Mouse (Mus musculus) hindbrain, embryonic 14.5 days (tissue): Measurements from ENCODE around the gene Dolk. TPM values are rescaled to one million over a fixed set of nuclear protein-coding genes. Genes with fewer than 3 reads are reported as not detected.
A peak's percentile ranks its signal among the peaks of the same experiment; 100 is the strongest.

Experiments used
- ATAC-seq: fragments of 200-750 bp; cut with Nextera tagmentation; 2 replicates; pipeline ENCODE4 v1.8.0; 2017; ENCODE audit warnings: moderate number of reproducible peaks, mild to moderate bottlenecking, moderate TSS enrichment, moderate library complexity; ENCODE audit not compliant: low FRiP score
- DNase-seq: peaks from one replicate; pipeline ENCODE4 v3.0.0-alpha.2; 2015; ENCODE audit warnings: low spot score
- H3K27ac ChIP-seq: fragments of 300-500 bp; sonication (generic); 2 replicates; pipeline ENCODE4 v1.5.1; 2014; ENCODE audit warnings: mild to moderate bottlenecking, moderate library complexity
- H3K27me3 ChIP-seq: fragments of 300-500 bp; sonication (generic); 2 replicates; pipeline ENCODE4 v1.6.1; 2014; ENCODE audit warnings: mild to moderate bottlenecking, low read length, mixed read lengths; ENCODE audit not compliant: control insufficient read depth, insufficient read depth
- H3K36me3 ChIP-seq: fragments of 300-500 bp; sonication (generic); replicated peaks from 2 replicates; pipeline ENCODE4 v1.6.1; 2014; ENCODE audit not compliant: control insufficient read depth, insufficient read depth
- H3K4me1 ChIP-seq: fragments of 300-500 bp; sonication (generic); replicated peaks from 2 replicates; pipeline ENCODE4 v1.6.1; 2014; ENCODE audit warnings: antibody characterized with exemption, low read length, mixed read lengths; ENCODE audit not compliant: control insufficient read depth, insufficient read depth
- H3K4me2 ChIP-seq: fragments of 300-500 bp; sonication (generic); replicated peaks from 2 replicates; pipeline ENCODE4 v1.6.1; 2014; ENCODE audit warnings: mild to moderate bottlenecking, moderate library complexity
- H3K4me3 ChIP-seq: fragments of 300-500 bp; sonication (generic); replicated peaks from 2 replicates; pipeline ENCODE4 v1.5.1; 2014; ENCODE audit warnings: mild to moderate bottlenecking, low read length
- H3K9ac ChIP-seq: fragments of 300-500 bp; sonication (generic); 2 replicates; pipeline ENCODE4 v1.6.1; 2014
- H3K9me3 ChIP-seq: fragments of 300-500 bp; sonication (generic); 2 replicates; pipeline ENCODE4 v1.6.1; 2016; ENCODE audit warnings: low read length; ENCODE audit not compliant: control insufficient read depth
- WGBS: fragments of 180-500 bp; shearing (Covaris S2); extraction: QIAGEN DNeasy Blood & Tissue Kit; methylation state at CpG from one replicate; pipeline ENCODE4 v1.1.7; 2014; 5-methylcytosine and 5-hydroxymethylcytosine counted together
- polyA plus RNA-seq: library from polyadenylated mRNA; unstranded; fragments of >200 nt; fragmentation: Nextera tagmentation; extraction: Ambion mirVana; gene quantifications from 2 replicates; pipeline ENCODE4 v1.2.1, GENCODE M21; 2014

Dolk gene
- polyA plus RNA-seq, 1 experiment from 2014 or later = 37.1 TPM

DNA sequence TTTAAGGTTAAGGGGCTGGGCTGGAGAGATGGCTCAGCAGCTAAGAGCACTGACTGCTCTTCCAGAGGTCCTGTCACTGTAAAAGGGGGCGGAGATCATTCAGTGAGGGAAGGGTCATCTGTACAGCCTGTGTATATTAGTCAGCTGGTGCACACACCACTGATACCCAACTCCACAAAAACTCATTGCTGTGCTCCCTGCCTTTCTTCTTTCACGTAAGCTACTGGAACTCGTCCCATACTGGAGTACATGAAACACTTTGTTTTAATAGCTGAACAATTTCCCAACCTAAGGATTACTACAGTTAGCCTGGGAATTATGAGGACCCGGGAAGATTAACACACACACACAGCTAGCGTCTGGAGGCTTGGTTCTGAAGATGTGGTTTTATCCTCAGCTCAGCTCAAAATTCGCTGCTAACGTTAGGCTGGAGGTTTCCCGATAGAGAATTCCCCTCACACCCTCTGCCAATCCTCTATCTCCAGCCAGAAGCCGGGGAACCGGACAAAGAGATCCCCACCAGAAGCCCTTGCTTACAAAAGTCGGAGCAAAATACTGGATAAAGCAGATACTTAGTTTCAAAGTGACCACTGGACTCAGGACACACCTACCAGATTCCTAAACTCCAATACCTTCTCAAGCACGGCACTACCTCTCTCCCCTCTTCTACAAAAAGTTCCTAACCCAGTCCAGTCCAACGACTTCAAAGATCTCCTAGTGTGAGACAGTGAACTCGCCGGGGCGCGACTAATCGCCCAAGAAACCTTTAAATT lies 49.5 kb downstream of the Dolk start:
- peak; percentile 42 for DNase-seq

DNA sequence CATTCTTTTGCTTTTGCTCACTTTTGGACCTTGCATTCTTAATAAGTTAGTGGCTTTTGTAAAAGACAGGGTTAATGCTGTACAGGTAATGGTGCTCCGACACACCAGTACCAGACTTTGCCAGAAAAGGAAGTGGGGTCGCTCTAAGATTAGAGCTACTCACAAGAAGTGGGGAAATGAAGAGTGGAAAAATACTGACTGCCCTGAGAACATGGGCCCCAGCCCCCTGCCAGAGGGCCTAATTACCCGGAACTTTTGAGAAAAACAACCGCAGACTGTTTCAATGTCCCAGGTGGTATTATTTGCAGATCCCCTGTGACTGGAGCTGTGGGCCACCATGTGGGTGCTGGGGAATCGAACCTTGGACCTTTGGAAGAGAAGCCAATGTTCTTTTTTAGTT lies 50.5 kb downstream of the Dolk start:
- H3K4me1 ChIP-seq = peaks cover 22% of the 10 kb centered on the region
- H3K27ac ChIP-seq = no peak overlapping the region
- H3K36me3 ChIP-seq = peaks cover 5% of the 10 kb centered on the region
- H3K9me3 ChIP-seq = no peaks in the 10 kb centered on the region
- no peak for DNase-seq
- no peak for ATAC-seq
- no peak overlapping the region for H3K4me2 ChIP-seq
- H3K27me3 ChIP-seq = no peaks in the 10 kb centered on the region
- no peak overlapping the region for H3K4me3 ChIP-seq
- WGBS = 92% methylated on average over 5 of the region's 5 CpGs
- no peak overlapping the region for H3K9ac ChIP-seq

More for the DNA sequence above, 49.5 kb downstream of the Dolk start:
- peak overlapping the region; percentile 86 for H3K9ac ChIP-seq
- no peak for ATAC-seq
- peak overlapping the region; percentile 92 for H3K27ac ChIP-seq
- H3K27me3 ChIP-seq = no peaks in the 10 kb centered on the region
- H3K9me3 ChIP-seq = no peaks in the 10 kb centered on the region
- peaks cover 15% of the 10 kb centered on the region for H3K36me3 ChIP-seq
- peak overlapping the region; percentile 84 for H3K4me2 ChIP-seq
- 4% methylated on average over 18 of the region's 18 CpGs for WGBS
- peaks cover 22% of the 10 kb centered on the region for H3K4me1 ChIP-seq
- H3K4me3 ChIP-seq = peak overlapping the region; percentile 63

Other genes with a start within 250 kb of the Dolk start
- 66.6 and 67.2 TPM in 2 replicates for gene Wdr34, start 237.5 kb downstream of the Dolk start, polyA plus RNA-seq
- 339 and 347 TPM in 2 replicates for gene Set, start 229.0 kb downstream of the Dolk start, polyA plus RNA-seq
- 1.6 and 1.9 TPM in 2 replicates for gene Pkn3, start 208.7 kb downstream of the Dolk start, polyA plus RNA-seq
- 27.2 TPM in 2 replicates for gene Zdhhc12, start 192.7 kb downstream of the Dolk start, polyA plus RNA-seq
- gene Zer1, start 161.7 kb downstream of the Dolk start, polyA plus RNA-seq = 13.2 and 16.0 TPM in 2 replicates
- gene Tbc1d13, start 152.6 kb downstream of the Dolk start, polyA plus RNA-seq = 18.7 and 18.8 TPM in 2 replicates
- gene Endog, start 114.8 kb downstream of the Dolk start, polyA plus RNA-seq = 29.8 and 31.0 TPM in 2 replicates
- gene Spout1, start 107.9 kb downstream of the Dolk start, polyA plus RNA-seq = 55.4 and 58.8 TPM in 2 replicates
- 13.9 and 16.0 TPM in 2 replicates for gene Kyat1, start 80.5 kb downstream of the Dolk start, polyA plus RNA-seq
- 57.9 and 58.6 TPM in 2 replicates for gene Lrrc8a, start 48.6 kb downstream of the Dolk start, polyA plus RNA-seq
- 0.07 and 0.17 TPM in 2 replicates for gene Gm28035, start 45.8 kb downstream of the Dolk start, polyA plus RNA-seq
- 5.9 and 6.9 TPM in 2 replicates for gene Phyhd1, start 20.1 kb downstream of the Dolk start, polyA plus RNA-seq
- not detected in 2 replicates for gene Gm28038, start 5.3 kb downstream of the Dolk start, polyA plus RNA-seq
- 19.5 and 24.8 TPM in 2 replicates for gene Nup188, start 63 bp upstream of the Dolk start, polyA plus RNA-seq
- 140 and 143 TPM in 2 replicates for gene Sh3glb2, start 73.0 kb upstream of the Dolk start, polyA plus RNA-seq
- gene Miga2, start 77.9 kb upstream of the Dolk start, polyA plus RNA-seq = 27.3 and 32.3 TPM in 2 replicates
- gene Dolpp1, start 105.9 kb upstream of the Dolk start, polyA plus RNA-seq = 51.6 and 54.2 TPM in 2 replicates
- gene Crat, start 129.5 kb upstream of the Dolk start, polyA plus RNA-seq = 30.3 and 32.0 TPM in 2 replicates
- gene Ptpa, start 129.7 kb upstream of the Dolk start, polyA plus RNA-seq = 71.7 and 79.8 TPM in 2 replicates
- gene Ier5l, start 187.9 kb upstream of the Dolk start, polyA plus RNA-seq = 2.4 and 2.7 TPM in 2 replicates